Mouse (Mus musculus): ENCODE data around the gene Hinfp. TPM values are rescaled to one million over a fixed set of nuclear protein-coding genes. Genes with fewer than 3 reads are reported as not detected.
"Not testable (repeated sequence)": the region's sequence is repeated elsewhere in the genome, so short reads cannot be mapped to it uniquely, and the experiment has no call there.

Hinfp gene
- total RNA-seq, 2 experiments from 2014 or later, result 12.3 to 13.1 TPM

DNA sequence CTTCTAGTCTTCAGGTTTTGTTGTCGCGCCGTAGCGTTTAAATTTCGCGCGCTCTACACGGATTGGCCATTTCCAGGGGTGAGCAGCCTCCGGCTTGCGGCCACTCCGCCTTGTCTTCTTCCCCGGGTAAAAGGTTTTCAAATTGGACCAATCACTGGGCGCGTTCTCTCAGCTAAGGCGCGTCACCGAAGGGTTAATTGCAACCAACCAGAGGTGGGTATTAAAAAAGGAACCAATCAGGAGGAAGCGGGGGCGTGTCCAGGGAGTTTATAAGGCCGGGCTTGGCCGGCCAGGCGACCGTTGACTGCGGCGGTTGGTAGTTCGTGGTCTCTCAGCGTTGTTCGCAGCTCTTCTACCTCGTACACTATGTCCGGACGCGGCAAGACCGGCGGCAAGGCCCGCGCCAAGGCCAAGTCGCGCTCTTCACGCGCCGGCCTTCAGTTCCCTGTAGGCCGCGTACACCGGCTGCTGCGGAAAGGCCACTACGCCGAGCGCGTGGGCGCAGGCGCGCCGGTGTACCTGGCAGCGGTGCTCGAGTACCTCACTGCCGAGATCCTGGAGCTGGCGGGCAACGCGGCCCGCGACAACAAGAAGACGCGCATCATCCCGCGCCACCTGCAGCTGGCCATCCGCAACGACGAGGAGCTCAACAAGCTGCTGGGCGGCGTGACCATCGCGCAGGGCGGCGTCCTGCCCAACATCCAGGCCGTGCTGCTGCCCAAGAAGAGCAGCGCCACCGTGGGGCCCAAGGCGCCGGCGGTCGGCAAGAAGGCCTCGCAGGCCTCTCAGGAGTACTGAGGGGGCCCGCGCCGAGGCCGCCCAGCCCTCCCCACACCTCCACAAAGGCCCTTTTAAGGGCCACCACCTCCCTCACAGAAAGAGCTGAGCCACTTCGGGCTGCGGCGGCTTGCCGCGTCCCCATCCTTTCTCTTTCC is 29.2 kb upstream of the Hinfp start, which contains the start of gene H2afx:
Gene H2afx (plus strand): TSS at position 299 of the 935 bp plus-strand sequence.
- ATAC-seq (ENCODE audit: poor library complexity, severe bottlenecking), result peak; percentile 92

DNA sequence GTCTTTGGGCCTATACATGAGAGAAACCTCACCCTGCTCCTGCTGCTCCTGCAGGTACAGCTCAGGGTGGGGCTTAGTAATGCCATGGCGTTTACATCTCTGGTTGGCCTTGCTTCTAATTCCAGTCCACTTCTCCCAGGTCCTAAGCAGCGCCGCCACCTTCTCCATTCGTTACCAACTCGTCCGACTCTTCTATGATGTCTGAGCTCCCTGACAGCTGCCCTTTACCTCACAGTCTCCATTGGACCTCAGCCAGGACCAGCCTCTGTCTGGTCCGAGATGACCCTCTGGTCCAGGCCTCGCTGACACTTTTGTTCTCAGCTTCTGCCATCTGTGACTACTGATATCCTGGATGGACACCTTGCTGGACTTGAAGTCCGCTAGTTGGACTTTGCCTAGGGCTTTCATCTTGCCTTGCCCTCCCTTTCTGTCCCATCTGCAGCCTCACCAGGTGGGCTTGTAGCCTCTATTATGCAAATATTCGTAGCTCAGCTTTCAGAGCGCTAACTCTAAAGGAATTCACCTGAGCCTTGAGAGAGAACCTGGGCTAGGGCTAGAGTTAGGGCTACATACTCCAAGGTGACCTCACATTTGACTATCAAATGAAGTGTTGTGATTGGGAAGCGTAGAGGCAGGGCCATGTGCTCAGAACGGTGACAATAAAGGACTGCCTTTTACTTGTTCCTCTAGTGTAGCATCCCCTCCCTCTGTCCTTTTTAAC is 27.6 kb upstream of the Hinfp start:
- ATAC-seq (ENCODE audit: poor library complexity, severe bottlenecking), result no peak

DNA sequence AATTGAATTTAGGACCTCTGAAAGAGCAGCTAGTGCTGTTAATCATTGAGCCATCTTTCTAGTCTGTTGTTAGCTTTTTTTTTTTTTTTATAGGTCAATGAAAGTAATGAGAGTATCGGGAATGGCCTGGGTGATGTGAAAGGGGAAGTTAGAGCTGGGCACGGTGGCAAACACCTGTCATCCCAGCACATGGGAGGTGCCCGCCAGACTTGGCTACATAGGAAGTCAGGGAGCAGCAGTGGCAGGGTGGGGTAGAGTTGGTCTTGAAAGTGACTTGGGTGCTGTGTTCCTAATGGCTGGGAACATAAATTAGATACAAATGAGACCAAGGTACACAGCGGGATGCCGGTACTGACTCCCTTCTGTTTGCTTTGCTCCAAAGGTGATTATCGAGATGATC is 25.3 kb upstream of the Hinfp start:
- no peak for ATAC-seq (ENCODE audit: poor library complexity, severe bottlenecking)

DNA sequence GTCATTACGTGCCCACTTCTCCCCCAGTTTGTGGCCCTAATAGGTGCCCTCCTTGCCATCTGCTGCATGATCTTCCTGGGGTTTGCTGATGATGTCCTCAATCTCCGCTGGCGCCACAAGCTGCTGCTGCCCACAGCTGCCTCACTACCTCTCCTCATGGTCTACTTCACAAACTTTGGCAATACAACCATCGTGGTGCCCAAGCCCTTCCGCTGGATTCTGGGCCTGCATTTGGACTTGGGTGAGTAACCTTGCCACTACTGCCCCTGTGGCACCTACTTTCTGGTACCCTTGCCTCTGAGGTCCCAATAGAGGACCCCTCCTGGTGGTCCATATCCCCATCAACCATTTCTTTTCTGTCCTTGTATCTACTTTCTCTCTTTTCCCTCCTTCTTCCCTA is 22.5 kb upstream of the Hinfp start:
- ATAC-seq (ENCODE audit: poor library complexity, severe bottlenecking), result no peak

DNA sequence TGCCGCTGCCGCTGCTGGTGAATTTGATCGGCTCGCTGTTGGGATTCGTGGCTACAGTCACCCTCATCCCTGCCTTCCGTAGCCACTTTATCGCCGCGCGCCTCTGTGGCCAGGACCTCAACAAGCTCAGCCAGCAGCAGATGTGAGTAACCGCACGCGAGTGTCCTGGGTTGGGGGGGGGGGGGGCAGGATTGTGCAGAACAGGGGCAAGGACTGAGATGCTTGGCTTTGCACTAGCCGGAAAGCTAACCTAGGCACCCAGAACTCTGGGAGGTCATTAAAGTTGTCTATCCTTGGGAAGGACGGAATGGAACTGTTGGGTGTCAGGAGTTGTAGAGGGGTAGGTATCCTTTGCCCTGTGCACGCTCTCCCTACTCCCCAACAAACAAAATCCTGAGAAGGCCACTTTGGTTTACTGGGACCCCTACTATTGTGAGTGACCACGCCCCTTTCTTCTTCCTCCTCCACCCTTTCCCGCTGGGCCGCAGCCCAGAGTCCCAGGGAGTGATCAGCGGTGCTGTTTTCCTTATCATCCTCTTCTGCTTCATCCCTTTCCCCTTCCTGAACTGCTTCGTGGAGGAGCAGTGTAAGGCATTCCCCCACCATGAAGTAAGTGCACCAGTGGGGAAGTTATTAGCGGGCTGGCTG is 21.7 kb upstream of the Hinfp start:
- no peak for ATAC-seq (ENCODE audit: poor library complexity, severe bottlenecking)

DNA sequence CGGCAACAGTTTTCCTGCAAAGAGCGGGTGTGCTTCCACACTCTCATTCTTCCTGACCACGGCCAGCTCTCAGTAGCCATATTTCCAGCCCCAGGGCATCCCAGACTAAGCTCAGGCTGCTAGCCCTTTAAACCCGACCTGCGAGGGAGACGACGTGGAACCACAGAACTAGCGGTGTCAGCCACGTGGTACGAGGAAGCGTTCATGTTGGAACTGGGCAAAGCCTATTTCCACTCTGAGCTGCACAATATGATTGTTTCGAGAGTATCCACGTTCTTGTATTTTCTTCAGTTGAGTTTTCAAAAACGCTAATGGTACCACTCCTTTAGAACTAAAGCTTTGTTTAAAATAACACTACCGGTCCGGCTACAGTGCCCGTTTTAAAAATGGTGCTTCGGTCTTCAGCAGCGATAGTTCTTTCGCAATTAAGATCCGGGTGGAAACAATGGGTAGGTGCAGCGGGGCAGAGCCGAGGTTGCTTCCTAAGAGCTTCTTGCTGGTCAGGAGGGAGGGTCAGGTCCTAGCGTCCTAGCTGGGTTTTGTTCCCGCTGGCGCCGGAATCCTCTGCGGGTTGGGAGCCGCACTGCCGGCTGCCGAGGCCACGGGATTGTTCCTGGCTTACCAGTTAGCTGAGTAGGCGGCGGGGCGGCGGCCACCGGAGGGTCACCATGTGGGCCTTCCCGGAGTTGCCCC is 21.0 kb upstream of the Hinfp start:
- peak; percentile 85 for ATAC-seq (ENCODE audit: poor library complexity, severe bottlenecking)

DNA sequence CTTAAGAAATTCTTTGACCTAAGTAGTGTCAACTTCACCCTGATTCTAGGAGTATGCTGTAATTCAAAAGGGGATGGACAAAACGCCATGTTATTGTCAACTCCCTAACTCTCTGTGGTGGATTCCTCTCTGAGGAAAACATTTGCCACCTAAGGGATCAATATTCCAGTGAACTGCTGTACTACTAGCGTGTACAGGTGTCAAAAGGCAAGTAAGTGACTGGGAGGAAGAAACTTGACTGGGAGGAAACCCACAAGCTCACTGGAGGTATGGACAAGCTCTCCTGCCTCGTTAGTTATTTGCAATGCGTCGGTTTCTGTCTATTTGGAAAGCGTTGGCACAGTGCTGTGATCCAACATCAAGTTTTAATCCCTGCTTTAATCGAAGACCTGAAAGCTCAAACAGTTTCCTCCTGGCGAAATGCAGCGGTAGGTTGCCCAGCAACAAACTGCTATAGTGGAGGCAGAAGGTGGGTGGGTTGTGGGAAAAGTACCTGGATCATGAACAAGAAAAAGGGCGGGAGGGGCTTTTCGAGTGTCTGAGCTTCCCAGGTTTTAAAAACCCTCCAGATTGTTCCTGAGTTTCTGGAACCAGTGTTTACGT is 20.4 kb upstream of the Hinfp start, which contains the start of gene Dpagt1:
Gene Dpagt1 (plus strand): TSS at position 252 of the 603 bp plus-strand sequence.
- no peak for ATAC-seq (ENCODE audit: poor library complexity, severe bottlenecking)

DNA sequence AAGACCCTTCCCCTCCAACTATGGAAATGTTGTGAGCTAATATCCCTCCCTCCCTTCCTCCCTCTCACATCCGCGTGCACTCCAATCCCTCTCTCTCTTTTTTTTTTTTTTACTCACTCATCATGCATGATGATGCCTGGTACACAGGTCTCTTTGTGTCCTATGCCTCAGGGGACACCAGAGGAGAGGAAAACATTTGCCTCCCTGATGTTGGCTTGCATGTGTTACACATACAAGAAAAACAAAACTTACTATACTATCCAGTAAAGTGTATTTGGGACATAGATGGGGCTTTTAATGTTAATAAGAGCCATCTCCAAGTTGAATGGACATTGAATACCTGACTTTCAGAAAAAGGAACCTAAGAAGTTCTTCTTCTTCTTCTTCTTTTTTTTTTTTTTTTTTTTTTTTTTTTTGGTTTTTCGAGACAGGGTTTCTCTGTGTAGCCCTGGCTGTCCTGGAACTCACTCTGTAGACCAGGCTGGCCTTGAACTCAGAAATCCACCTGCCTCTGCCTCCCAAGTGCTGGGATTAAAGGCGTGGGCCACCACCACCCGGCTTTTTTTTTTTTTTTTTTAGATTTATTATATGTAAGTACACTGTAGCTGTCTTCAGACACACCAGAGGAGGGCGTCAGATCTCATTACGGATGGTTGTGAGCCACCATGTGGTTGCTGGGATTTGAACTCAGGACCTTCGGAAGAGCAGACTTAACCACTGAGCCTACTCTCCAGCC is 19.7 kb upstream of the Hinfp start:
- not testable (repeated sequence) for ATAC-seq (ENCODE audit: poor library complexity, severe bottlenecking)

DNA sequence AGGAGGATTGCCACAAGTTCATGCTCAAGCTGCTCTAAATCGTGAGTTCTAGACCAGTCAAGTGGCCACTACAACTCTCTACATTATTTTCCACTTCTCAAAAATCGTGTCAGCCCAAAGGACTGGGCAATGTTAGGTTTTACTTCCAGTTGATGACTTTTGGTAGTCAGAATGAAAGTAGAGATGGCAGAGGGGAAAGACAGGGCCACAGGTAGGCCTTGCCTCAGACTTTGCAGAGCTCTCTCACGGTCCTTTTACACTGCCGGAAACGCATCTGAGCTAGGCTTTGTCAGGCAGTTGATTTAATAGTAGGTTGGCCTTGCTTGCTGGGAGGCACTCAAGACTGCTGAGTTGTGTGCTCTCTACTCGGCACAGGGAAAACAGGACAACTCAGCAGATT is 18.7 kb upstream of the Hinfp start:
- ATAC-seq (ENCODE audit: poor library complexity, severe bottlenecking), result no peak

DNA sequence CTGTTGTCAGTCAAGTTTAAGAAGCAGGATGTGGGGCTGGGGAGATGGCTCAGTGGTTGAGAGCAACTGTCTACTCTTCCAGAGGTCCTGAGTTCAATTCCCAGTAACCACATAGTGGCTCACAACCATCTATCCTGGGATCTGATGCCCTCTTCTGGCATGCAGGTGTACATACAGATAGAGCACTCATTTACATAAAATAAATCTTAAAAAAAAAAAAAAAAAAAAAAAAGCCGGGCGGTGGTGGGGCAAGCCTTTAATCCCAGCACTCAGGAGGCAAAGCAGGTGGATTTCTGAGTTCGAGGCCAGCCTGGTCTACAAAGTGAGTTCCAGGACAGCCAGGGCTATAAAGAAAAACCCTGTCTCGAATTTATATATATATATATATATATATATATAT is 18.2 kb upstream of the Hinfp start:
- ATAC-seq (ENCODE audit: poor library complexity, severe bottlenecking), result not testable (repeated sequence)

DNA sequence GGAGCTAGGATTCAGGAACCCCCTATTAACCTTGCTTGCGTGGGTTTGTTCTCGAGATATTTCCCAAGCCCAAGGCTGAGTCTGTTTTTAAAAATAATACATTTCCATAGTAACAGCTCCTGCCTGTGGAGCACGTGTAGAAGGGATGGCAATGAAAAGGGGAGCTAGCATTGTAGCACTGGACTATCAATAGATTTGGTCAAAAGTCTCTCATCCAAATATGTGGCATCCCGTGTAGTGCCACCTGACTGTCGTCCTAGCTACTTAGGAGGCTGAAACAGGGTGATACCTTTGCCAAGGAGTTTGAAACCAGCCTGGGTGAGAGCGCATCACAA is 15.3 kb upstream of the Hinfp start:
- ATAC-seq (ENCODE audit: poor library complexity, severe bottlenecking), result no peak

DNA sequence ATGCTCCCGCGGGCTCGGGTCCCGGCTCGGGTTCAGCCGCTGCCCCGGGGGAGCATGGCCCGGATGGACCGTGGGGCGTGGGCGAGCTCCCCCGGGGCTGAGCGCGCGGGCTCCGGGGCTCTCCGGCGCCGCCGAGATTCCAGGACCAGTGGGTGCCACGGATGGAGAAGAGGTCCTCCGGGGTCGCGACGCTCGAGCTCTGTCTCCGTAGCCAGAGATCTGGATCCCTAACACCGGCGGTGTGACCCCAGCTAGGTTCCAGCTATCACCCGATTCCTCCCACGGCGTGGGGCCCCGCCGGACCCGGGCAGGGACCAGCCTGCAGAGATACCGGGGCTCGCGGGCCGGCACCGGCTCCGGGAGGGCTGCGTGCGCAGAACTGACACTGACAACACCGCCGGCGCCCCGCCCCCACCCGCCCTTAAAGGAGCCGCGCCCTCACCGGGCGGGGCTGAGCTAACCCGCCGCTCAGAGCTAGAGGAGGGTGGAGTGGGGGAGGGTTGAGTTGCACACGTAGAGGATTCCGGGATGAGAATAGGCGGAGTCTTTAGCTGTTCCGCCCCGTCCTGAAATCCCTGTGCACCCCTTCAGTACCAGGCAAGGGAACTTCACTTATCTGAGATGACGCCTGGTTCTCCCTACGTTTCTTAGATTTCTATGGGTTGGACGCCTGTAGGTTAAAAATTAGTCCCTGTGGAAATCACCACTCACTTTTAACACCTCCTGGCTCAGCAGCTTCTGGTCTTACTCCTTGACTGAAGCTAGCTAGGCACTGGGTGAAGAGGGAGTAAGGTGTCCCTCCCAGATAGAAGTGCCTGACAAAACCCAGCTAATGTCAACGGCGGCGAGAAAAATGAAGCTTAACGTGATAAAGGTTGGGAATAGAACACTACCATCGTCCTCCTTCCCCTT is 14.7 kb upstream of the Hinfp start, which contains the start of gene C2cd2l:
Gene C2cd2l (minus strand): TSS at position 399 of the 912 bp plus-strand sequence.
- peak; percentile 87 for ATAC-seq (ENCODE audit: poor library complexity, severe bottlenecking)

DNA sequence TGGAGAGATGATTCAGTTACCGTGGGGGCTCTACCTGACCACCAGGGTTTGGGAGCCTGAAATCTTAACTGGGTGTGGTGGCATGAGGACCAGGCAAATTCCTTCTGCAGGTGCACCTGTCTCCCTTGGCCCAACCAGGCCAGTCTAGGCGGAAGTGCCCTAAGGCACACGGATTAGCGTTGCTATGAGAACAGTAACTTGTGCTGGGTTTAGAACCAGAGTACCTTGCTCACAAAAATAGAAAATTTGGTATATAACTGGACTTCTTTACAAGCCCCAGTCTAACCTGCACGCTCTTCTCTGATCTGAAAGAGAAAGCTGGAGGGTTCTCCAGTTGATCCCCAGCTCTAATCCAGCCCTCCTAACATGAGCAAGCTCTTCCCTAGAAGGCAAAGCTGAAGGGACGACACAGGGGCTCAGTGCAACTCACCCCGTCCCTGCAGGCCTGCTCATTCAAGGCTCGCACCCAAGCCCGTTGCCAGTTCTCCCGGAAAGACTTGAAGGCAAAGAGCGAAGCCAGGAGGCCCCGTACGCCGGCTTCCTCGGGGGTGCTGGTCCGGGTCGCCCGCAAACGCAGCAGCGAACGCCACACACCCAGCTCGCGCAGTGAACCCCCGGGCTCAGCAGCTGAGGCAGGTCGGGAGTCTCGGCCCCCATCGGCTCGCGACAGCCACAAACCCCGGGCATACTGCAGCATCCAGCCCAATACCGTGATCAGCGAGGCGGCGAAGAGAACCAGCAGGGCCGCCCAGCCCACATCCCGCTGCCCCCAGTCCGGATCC is 13.8 kb upstream of the Hinfp start:
- ATAC-seq (ENCODE audit: poor library complexity, severe bottlenecking), result 0 out of 2 replicates have a peak, but pooled peaks have one; percentile 3

DNA sequence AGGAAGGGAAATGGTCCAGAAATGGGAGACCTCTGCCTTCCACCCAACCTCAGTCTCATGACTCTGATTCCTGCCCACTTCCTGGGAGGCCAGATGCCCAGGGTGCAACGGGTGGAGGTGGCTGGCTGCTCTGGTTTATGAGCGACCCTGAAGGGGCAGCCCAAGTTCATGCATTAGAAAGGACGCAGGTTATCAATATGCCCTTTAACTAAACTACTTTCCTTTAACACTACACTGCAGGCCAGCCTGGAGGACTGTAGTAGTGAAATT is 13.3 kb upstream of the Hinfp start:
- no peak for ATAC-seq (ENCODE audit: poor library complexity, severe bottlenecking)

DNA sequence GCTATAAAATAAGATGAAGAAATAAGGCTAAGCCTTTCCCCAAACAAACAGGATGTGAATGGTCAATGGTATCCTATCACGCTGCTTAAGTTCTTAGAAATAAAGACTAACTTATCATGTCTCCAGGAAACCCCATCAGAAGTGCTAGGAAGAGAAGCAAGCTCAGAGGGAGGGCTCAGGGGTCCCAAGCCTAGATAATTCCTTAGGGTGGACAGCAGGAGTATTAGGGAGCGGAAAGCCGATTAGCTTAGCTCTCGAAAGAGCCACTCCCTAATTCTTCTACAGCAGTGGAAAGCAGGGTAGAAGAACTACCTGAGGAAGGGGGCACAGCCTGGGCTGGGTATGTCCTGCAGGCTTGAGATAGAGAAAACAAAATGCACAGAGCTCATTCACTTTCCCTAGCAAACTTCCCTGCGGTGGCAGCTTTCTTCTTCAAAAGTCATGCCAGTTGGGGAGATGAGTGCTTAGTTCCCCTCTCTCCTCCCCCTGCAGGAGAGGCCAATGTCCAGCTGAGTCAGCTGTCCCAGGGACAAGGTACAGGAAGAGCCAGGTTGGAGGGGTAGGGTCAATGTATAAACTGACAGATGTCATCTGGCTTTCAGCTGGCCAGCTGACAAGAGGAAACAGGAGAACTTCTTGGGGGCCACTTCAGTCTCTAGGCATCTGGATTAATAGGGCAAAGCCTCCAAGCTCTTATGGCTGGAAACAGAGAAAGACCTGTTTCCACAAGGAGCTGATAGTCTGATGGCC is 12.8 kb upstream of the Hinfp start:
- ATAC-seq (ENCODE audit: poor library complexity, severe bottlenecking), result no peak

DNA sequence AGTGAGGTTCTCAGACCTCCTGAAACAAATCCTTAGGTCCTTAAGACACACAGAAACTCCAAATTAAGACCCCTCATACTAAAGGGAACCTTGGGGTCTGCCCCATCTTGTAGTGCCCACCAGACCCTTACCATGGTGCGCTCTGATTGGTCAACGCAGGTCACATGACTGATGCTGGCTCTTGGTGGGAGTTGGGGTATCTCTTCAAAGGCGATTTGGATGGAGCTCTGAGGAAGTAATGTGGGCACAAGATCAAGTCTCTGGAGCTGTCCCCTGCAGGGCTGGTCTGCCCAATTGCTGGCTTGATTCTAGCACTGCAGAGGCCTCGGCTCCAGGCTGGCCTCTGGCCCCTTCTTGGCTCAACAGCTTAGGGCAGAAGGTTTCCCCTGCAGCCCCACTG is 12.0 kb upstream of the Hinfp start:
- no peak for ATAC-seq (ENCODE audit: poor library complexity, severe bottlenecking)

DNA sequence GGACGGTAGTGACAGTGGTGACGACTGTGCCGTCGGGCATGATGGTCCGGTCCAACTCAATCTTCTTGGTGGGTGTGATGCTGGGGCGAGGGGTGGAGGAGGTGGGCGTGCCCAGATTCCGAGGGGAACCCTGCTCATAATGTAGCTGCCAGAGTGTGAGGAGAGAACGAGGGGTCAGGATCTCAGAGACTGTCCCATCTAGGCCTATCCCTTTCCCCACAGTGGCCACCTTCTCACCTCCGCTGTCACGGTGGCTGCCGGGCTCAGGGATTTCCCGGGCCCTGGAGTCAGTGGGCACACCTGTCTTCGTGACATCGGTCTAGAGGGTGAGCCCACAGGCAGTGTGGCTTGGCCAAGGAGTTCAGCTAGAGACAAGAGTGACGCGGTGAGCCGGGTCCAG is 9.4 kb upstream of the Hinfp start:
- no peak for ATAC-seq (ENCODE audit: poor library complexity, severe bottlenecking)

DNA sequence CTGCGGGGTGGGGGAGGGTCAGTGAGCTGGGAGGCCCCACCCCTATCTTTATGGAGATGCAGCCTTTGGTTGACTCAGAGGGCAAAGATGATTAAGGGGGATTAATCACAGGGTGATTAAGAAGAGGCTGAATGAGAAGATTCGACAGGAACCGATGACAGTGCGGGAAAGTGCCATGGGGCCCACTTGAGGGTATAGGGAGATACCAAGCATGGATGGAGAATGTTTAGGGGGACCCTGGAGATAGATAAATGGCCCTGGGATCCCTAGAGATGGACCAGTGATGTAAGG is 8.7 kb upstream of the Hinfp start:
- ATAC-seq (ENCODE audit: poor library complexity, severe bottlenecking), result no peak
